Mouse (Mus musculus) gastrocnemius, adult 2 months (tissue): ENCODE results near the gene Tmed1. TPM values are rescaled to one million over a fixed set of nuclear protein-coding genes. Genes with fewer than 3 reads are reported as not detected.
A peak's percentile ranks its signal among the peaks of the same experiment; 100 is the strongest.

Source experiments
- DNase-seq: peaks from one replicate; pipeline ENCODE4 v3.0.0; 2022
- H3K27ac ChIP-seq: fragments of 200-600 bp; 2 replicates; pipeline ENCODE4 v1.8.1; 2022; ENCODE audit warnings: mild to moderate bottlenecking
- H3K4me3 ChIP-seq: fragments of 200-600 bp; 2 replicates; pipeline ENCODE4 v1.8.1; 2022; ENCODE audit warnings: mild to moderate bottlenecking, moderate library complexity
- CTCF ChIP-seq: fragments of 200-600 bp; IDR thresholded peaks from 2 replicates; pipeline ENCODE4 v1.8.1; 2022; ENCODE audit warnings: antibody characterized with exemption, mild to moderate bottlenecking, moderate library complexity
- intact Hi-C: fragments of 180-260 bp; cut with DNase I; formaldehyde crosslinking; loops from one replicate; pipeline ENCODE4 v1.15.1; 2025
- long read RNA-seq, 2 experiments: library from polyadenylated mRNA; stranded (forward); transcript quantifications; one replicate each; pipeline ENCODE4 v2.0.0; 2021
- total RNA-seq, 2 experiments: library from RNA; stranded (reverse); gene quantifications; 2 replicates each; pipeline ENCODE4 v1.2.3; 2021

Tmed1 gene
- 10 to 100 TPM; 28.9 to 35.8 TPM for total RNA-seq
- long read RNA-seq, experiment 1, transcript Tmed1-205 (4 exons, 1,013 nt), result minor isoform, 7 of 85 reads
- long read RNA-seq, experiment 1, transcript Tmed1-201 (4 exons, 1,378 nt), result major isoform, 76 of 85 reads
- long read RNA-seq, experiment 1, partial matches to known transcripts, result 1 of 85 reads
- long read RNA-seq, experiment 1, other reads (novel, unspliced or antisense), result 0 of 85 reads
- long read RNA-seq, experiment 2, transcript Tmed1-201 (4 exons, 1,378 nt), result major isoform, 82 of 93 reads
- long read RNA-seq, experiment 2, partial matches to known transcripts, result 1 of 93 reads
- long read RNA-seq, experiment 2, other reads (novel, unspliced or antisense), result 6 of 93 reads

- H3K27ac ChIP-seq, result peak within 1 kb of the TSS; percentile 99
- peak within 1 kb of the TSS; percentile 81 for H3K4me3 ChIP-seq
- TF ChIP-seq CTCF, result no peak
- intact Hi-C loops, result loop anchor here (2.0 kb wide), 1 partner anchor 37 kb away; the partner anchor contains the start of gene Carm1
- DNase-seq, result peak; percentile 95
Measured at GRCm38 (mm10) chr9:21509772-21510688, at the start of gene Tmed1. Gene Tmed1, minus strand, starts transcription at chr9:21510252.

- H3K4me3 ChIP-seq, result no peak overlapping the region
- no peak for DNase-seq
- intact Hi-C loops, result no loop called here
- no peak for TF ChIP-seq CTCF
- peak overlapping the region; percentile 70 for H3K27ac ChIP-seq
Measured at GRCm38 (mm10) chr9:21559151-21559550, 49.1 kb upstream of the Tmed1 start.

DNA sequence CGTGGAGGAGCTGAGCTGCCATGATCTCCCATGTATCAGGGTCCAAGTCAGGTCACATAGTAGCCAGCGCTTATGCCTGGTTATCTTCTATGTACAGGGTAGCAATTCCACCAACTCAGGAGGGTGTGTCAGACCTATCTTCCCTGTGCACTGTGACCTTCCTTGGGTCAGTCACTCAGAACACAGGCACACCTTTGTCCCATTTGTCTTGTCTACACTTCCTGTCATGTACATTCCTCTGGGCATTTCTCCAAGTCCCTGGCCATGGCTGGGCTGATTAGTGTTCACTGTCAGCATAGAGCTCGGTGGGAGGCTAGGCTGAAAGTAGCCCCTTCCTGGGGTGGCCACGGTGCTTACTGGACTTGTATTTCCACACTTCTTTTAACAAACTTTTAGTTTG, 48.3 kb upstream of the Tmed1 start:
- intact Hi-C loops, result no loop called here
- no peak for DNase-seq
- no peak for TF ChIP-seq CTCF
- Histone ChIP-seq H3K27ac (peak overlapping the region; percentile 70; the same call in 1 of the 2 replicates), H3K4me3 (no peak overlapping the region)

GRCm38 (mm10) chr9:21557556-21557955, 47.5 kb upstream of the Tmed1 start:
- intact Hi-C loops, result no loop called here
- DNase-seq, result no peak
- Histone ChIP-seq H3K4me3 (no peak overlapping the region), H3K27ac (0 out of 2 replicates have a peak overlapping the region, but pooled peaks have one; percentile 28)
- no peak for TF ChIP-seq CTCF

- Histone ChIP-seq H3K4me3 (no peak overlapping the region), H3K27ac (0 out of 2 replicates have a peak overlapping the region, but pooled peaks have one; percentile 28)
- TF ChIP-seq CTCF, result no peak
- intact Hi-C loops, result no loop called here
- no peak for DNase-seq
Measured at GRCm38 (mm10) chr9:21556996-21557395, 46.9 kb upstream of the Tmed1 start.

- peak overlapping the region; percentile 56; the same call in 1 of the 2 replicates for H3K27ac ChIP-seq
- no peak overlapping the region for H3K4me3 ChIP-seq
- DNase-seq, result no peak
- no peak for TF ChIP-seq CTCF
- intact Hi-C loops, result no loop called here
Measured at GRCm38 (mm10) chr9:21555198-21555742, 45.2 kb upstream of the Tmed1 start.

DNA sequence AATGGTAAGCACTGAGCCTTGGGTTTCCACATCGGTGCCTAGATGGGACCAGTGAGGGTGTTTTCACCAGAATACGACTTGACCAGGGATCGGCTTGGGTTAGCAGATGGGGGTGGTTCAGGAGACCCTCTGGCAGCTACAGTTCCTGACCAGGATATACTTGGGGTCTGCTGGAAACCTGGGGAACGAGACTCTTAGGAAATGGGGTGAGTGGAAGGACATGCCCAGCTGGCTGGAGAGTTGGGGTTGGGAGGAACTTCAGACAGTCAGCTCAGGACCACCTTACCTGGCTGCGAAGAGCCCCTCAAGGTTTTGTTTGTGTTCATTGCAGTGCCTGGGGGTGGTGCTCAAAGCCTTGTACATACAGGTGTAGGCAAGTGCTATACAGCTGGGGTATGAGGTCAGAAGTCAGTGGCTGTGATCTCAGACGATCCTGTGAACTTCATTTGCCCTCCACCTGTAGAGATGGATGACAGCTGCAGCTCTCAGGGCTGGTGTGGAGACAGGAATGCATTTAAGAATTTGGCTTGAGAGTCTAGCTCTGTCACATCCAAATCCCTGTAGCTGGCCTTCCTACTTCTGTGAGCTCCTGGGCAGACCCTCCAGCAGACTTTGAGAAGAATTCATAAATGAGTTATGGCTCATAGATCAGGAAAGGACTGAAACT, 43.7 kb upstream of the Tmed1 start:
- no peak for TF ChIP-seq CTCF
- no peak overlapping the region for H3K4me3 ChIP-seq
- DNase-seq, result no peak
- intact Hi-C loops, result no loop called here
- H3K27ac ChIP-seq, result no peak overlapping the region

DNA sequence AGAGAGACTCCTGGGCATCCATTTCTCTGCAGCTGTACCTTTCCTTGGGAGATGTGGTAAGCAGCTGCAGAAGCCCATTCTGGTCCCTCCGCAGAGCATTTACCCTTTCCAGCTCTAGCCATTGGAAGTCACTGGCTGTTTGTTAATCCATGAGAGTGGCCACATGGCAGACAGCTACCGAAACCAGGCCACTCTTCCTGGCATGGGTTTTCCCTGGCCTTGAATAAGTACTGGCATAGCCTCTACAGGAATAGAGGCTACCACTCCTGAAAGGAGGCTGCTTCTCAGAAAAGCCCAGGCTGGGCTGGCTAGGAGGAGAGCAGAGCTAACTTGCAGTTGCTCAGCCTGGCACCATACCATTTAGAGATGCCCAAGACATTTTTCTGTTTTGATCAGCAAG, 41.0 kb upstream of the Tmed1 start:
- DNase-seq, result peak; percentile 50
- intact Hi-C loops, result loop anchor here (2.0 kb wide), 1 partner anchor 16 kb away; no protein-coding TSS in a partner anchor
- peak overlapping the region; percentile 75 for H3K27ac ChIP-seq
- H3K4me3 ChIP-seq, result no peak overlapping the region
- no peak for TF ChIP-seq CTCF

DNA sequence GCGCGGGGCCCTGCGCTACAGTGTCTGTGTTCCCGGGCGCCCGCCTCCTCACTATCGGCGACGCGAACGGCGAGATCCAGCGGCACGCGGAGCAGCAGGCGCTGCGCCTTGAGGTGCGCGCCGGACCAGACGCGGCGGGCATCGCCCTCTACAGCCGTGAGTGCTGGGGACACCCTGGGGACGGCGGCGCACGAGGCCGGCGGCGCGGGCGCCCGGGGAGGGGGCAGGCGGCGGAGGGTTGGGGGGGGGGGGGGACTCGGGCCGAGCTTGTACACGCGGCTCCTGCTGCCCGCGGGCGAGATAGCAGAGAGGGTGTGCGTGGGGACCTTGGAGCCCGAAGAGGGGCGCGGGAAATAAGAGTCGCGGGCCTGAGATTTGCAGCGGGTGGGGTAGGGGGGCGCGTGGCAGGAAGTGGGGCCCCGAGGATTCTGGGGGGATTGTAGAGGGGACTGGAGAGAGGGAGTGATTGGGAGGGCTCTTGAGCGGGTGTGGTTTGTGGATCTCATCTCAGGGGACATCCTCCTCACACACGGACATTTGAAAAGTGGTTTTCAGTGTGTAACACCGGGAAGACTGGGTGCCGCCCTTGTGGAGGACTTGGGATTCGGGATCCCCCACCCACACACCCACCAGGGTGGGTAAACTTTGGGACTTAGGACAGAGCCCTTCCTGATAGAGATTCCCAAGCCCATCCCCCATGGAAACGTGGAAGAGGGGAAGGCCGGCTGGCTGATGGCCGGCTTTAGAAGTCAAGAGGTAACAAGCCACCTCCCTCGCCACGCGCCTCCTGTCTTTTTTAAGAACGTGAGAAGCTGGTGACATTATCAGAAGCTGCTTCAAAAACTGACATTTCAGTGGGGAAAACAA, 37.3 kb upstream of the Tmed1 start:
- TF ChIP-seq CTCF, result peak; percentile 12; the same call in 1 of the 2 replicates
- intact Hi-C loops, result loop anchor here (2.0 kb wide), 2 partner anchors 37 to 45 kb away; partner anchors contain the start of genes Timm29, Tmed1 and Yipf2
- H3K4me3 ChIP-seq, result peak overlapping the region; percentile 88
- peak overlapping the region; percentile 97 for H3K27ac ChIP-seq
- peak; percentile 85 for DNase-seq

GRCm38 (mm10) chr9:21546789-21547074, 36.7 kb upstream of the Tmed1 start, which contains the start of gene Carm1:
Gene Carm1, plus strand, starts transcription at chr9:21546894.
- intact Hi-C loops, result loop anchor here (2.0 kb wide), 2 partner anchors 36 to 46 kb away; partner anchors contain the start of genes Timm29, Tmed1 and Yipf2

More at GRCm38 (mm10) chr9:21546789-21547074, 36.7 kb upstream of the Tmed1 start, which contains the start of gene Carm1:
- peak; percentile 68; the same call in 1 of the 2 replicates for TF ChIP-seq CTCF
- Histone ChIP-seq H3K27ac (peak within 1 kb of the TSS; percentile 97), H3K4me3 (peak within 1 kb of the TSS; percentile 88)
- DNase-seq, result no peak
